Mouse (Mus musculus) retina, embryonic 14.5 days (tissue): ENCODE measurements at regions not wholly inside any gene's neighbourhood (a gene's known extent, or its start where the extent isn't known, plus 50 kb on each side); places are given as distances from the start of the nearest gene placed in this dataset.

Experiments
- DNase-seq: peaks from one replicate; pipeline ENCODE4 v3.0.0-alpha.2; 2015; ENCODE audit warnings: low spot score

GRCm38 (mm10) chr13:59393231-59393938 lies 191.6 kb downstream of the Agtpbp1 start:
- no peak for DNase-seq

- no peak for DNase-seq
Measured at GRCm38 (mm10) chr13:59392828-59393227, 192.2 kb downstream of the Agtpbp1 start.

- no peak for DNase-seq
Measured at GRCm38 (mm10) chr13:59387627-59388325, 197.3 kb downstream of the Agtpbp1 start.

GRCm38 (mm10) chr13:59386935-59387540 lies 198.0 kb downstream of the Agtpbp1 start:
- DNase-seq: no peak

- DNase-seq: no peak
Measured at GRCm38 (mm10) chr13:59385824-59386223, 199.2 kb downstream of the Agtpbp1 start.

- DNase-seq: no peak
Measured at GRCm38 (mm10) chr13:59370141-59370816, 214.7 kb downstream of the Agtpbp1 start.

- no peak for DNase-seq
Measured at GRCm38 (mm10) chr13:59368550-59369449, 216.2 kb downstream of the Agtpbp1 start.

GRCm38 (mm10) chr13:59365460-59365859 lies 219.6 kb downstream of the Agtpbp1 start:
- peak; percentile 87 for DNase-seq

GRCm38 (mm10) chr13:59363428-59363827 lies 221.6 kb downstream of the Agtpbp1 start:
- DNase-seq: no peak

- no peak for DNase-seq
Measured at GRCm38 (mm10) chr13:59361323-59361722, 223.7 kb downstream of the Agtpbp1 start.

GRCm38 (mm10) chr13:59360026-59360425 lies 225.0 kb downstream of the Agtpbp1 start:
- DNase-seq: no peak

- no peak for DNase-seq
Measured at GRCm38 (mm10) chr13:59358421-59358820, 226.6 kb downstream of the Agtpbp1 start.

GRCm38 (mm10) chr13:59351461-59351860 lies 233.6 kb downstream of the Agtpbp1 start:
- DNase-seq: peak; percentile 33

GRCm38 (mm10) chr13:59350613-59351150 lies 234.3 kb downstream of the Agtpbp1 start:
- no peak for DNase-seq

GRCm38 (mm10) chr13:59348510-59348909 lies 236.5 kb downstream of the Agtpbp1 start:
- DNase-seq: no peak

GRCm38 (mm10) chr13:59341871-59342270 lies 243.2 kb downstream of the Agtpbp1 start:
- no peak for DNase-seq

- no peak for DNase-seq
Measured at GRCm38 (mm10) chr13:59338436-59338835, 246.6 kb downstream of the Agtpbp1 start.

- peak; percentile 9 for DNase-seq
Measured at GRCm38 (mm10) chr13:59323933-59324332, 261.1 kb downstream of the Agtpbp1 start.

GRCm38 (mm10) chr13:59323441-59323840 lies 261.6 kb downstream of the Agtpbp1 start:
- peak; percentile 62 for DNase-seq

- DNase-seq: no peak
Measured at GRCm38 (mm10) chr13:59320261-59320660, 264.8 kb downstream of the Agtpbp1 start.

GRCm38 (mm10) chr13:59317458-59318005 lies 267.5 kb downstream of the Agtpbp1 start:
- no peak for DNase-seq
